Mouse (Mus musculus): ENCODE measurements around the gene Gpc1. TPM values are rescaled to one million over a fixed set of nuclear protein-coding genes. Genes with fewer than 3 reads are reported as not detected.

The Gpc1 gene
- 100 to 1,000 TPM; 124 to 125 TPM for total RNA-seq (2021)

GRCm38 (mm10) chr1:92831188-92832001 lies at the start of gene Gpc1:
Gene Gpc1, plus strand, starts transcription at chr1:92831645.
- peak; percentile 87 to 91 for DNase-seq (ENCODE audit: extremely low spot score in 1 of 2, low spot score in 2 of 2)
- intact Hi-C loops (cut with DNase I) = loop anchor here (5.0 kb wide), 2 partner anchors 134 to 309 kb away; no protein-coding TSS in a partner anchor

- no peak for DNase-seq (ENCODE audit: extremely low spot score in 1 of 2, low spot score in 2 of 2)
- intact Hi-C loops (cut with DNase I) = no loop called here
These were observed 49.6 kb upstream of the Gpc1 start for GRCm38 (mm10) chr1:92781862-92782261.

- intact Hi-C loops (cut with DNase I) = no loop called here
- peak in 1 of 2 experiments; percentile 68 for DNase-seq (ENCODE audit: extremely low spot score in 1 of 2, low spot score in 2 of 2)
These were observed 48.9 kb upstream of the Gpc1 start for GRCm38 (mm10) chr1:92782587-92782986.

- DNase-seq (ENCODE audit: extremely low spot score in 1 of 2, low spot score in 2 of 2) = peak in 1 of 2 experiments; percentile 45
- intact Hi-C loops (cut with DNase I) = no loop called here
These were observed 44.2 kb upstream of the Gpc1 start for GRCm38 (mm10) chr1:92787221-92787620.

- intact Hi-C loops (cut with DNase I) = no loop called here
- DNase-seq (ENCODE audit: extremely low spot score in 1 of 2, low spot score in 2 of 2) = no peak
These were observed 43.4 kb upstream of the Gpc1 start for GRCm38 (mm10) chr1:92788049-92788448.

- intact Hi-C loops (cut with DNase I) = no loop called here
- DNase-seq (ENCODE audit: extremely low spot score in 1 of 2, low spot score in 2 of 2) = no peak
These were observed 40.8 kb upstream of the Gpc1 start for GRCm38 (mm10) chr1:92790628-92791027.

GRCm38 (mm10) chr1:92791070-92791831 lies 40.2 kb upstream of the Gpc1 start:
- DNase-seq (ENCODE audit: extremely low spot score in 1 of 2, low spot score in 2 of 2) = no peak
- intact Hi-C loops (cut with DNase I) = no loop called here

- no peak for DNase-seq (ENCODE audit: extremely low spot score in 1 of 2, low spot score in 2 of 2)
- intact Hi-C loops (cut with DNase I) = no loop called here
These were observed 37.7 kb upstream of the Gpc1 start for GRCm38 (mm10) chr1:92793781-92794180.

- no peak for DNase-seq (ENCODE audit: extremely low spot score in 1 of 2, low spot score in 2 of 2)
- intact Hi-C loops (cut with DNase I) = no loop called here
These were observed 33.0 kb upstream of the Gpc1 start for GRCm38 (mm10) chr1:92798425-92798824.

- intact Hi-C loops (cut with DNase I) = no loop called here
- no peak for DNase-seq (ENCODE audit: extremely low spot score in 1 of 2, low spot score in 2 of 2)
These were observed 31.8 kb upstream of the Gpc1 start for GRCm38 (mm10) chr1:92799653-92800052.

GRCm38 (mm10) chr1:92802362-92802761 lies 29.1 kb upstream of the Gpc1 start:
- intact Hi-C loops (cut with DNase I) = no loop called here
- DNase-seq (ENCODE audit: extremely low spot score in 1 of 2, low spot score in 2 of 2) = peak in 1 of 2 experiments; percentile 65

GRCm38 (mm10) chr1:92803376-92803775 lies 28.1 kb upstream of the Gpc1 start:
- intact Hi-C loops (cut with DNase I) = no loop called here
- DNase-seq (ENCODE audit: extremely low spot score in 1 of 2, low spot score in 2 of 2) = no peak

- intact Hi-C loops (cut with DNase I) = no loop called here
- no peak for DNase-seq (ENCODE audit: extremely low spot score in 1 of 2, low spot score in 2 of 2)
These were observed 26.3 kb upstream of the Gpc1 start for GRCm38 (mm10) chr1:92805181-92805580.

GRCm38 (mm10) chr1:92805836-92806235 lies 25.6 kb upstream of the Gpc1 start:
- intact Hi-C loops (cut with DNase I) = no loop called here

GRCm38 (mm10) chr1:92806720-92807119 lies 24.7 kb upstream of the Gpc1 start:
- intact Hi-C loops (cut with DNase I) = no loop called here

More at GRCm38 (mm10) chr1:92805836-92806235, 25.6 kb upstream of the Gpc1 start:
- DNase-seq (ENCODE audit: extremely low spot score in 1 of 2, low spot score in 2 of 2) = no peak

GRCm38 (mm10) chr1:92809621-92810020 lies 21.8 kb upstream of the Gpc1 start:
- no peak for DNase-seq (ENCODE audit: extremely low spot score in 1 of 2, low spot score in 2 of 2)
- intact Hi-C loops (cut with DNase I) = no loop called here

More at GRCm38 (mm10) chr1:92806720-92807119, 24.7 kb upstream of the Gpc1 start:
- DNase-seq (ENCODE audit: extremely low spot score in 1 of 2, low spot score in 2 of 2) = no peak

GRCm38 (mm10) chr1:92814319-92814718 lies 17.1 kb upstream of the Gpc1 start:
- intact Hi-C loops (cut with DNase I) = no loop called here
- no peak for DNase-seq (ENCODE audit: extremely low spot score in 1 of 2, low spot score in 2 of 2)

- DNase-seq (ENCODE audit: extremely low spot score in 1 of 2, low spot score in 2 of 2) = no peak
- intact Hi-C loops (cut with DNase I) = no loop called here
These were observed 16.3 kb upstream of the Gpc1 start for GRCm38 (mm10) chr1:92815100-92815499.

GRCm38 (mm10) chr1:92815756-92816294 lies 15.6 kb upstream of the Gpc1 start:
- intact Hi-C loops (cut with DNase I) = no loop called here
- DNase-seq (ENCODE audit: extremely low spot score in 1 of 2, low spot score in 2 of 2) = no peak
